Mouse (Mus musculus) lung, postnatal 14 days (tissue): ENCODE results near the gene Glyctk.

Experiments
- DNase-seq: peaks from one replicate; pipeline ENCODE4 v3.0.0; 2021

Gene Glyctk

GRCm38 (mm10) chr9:106144176-106144575 is 13.8 kb downstream of the Glyctk start:
- DNase-seq = no peak

GRCm38 (mm10) chr9:106141955-106142354 is 16.0 kb downstream of the Glyctk start:
- no peak for DNase-seq

GRCm38 (mm10) chr9:106139763-106140162 is 18.2 kb downstream of the Glyctk start:
- DNase-seq = peak; percentile 39

- no peak for DNase-seq
Measured at GRCm38 (mm10) chr9:106137671-106138216, 20.2 kb downstream of the Glyctk start.

GRCm38 (mm10) chr9:106130250-106130649 is 27.7 kb downstream of the Glyctk start:
- DNase-seq = no peak

- DNase-seq = no peak
Measured at GRCm38 (mm10) chr9:106129072-106129471, 28.9 kb downstream of the Glyctk start.

GRCm38 (mm10) chr9:106126786-106127251 is 31.1 kb downstream of the Glyctk start:
- DNase-seq = no peak

- peak; percentile 49 for DNase-seq
Measured at GRCm38 (mm10) chr9:106123599-106123998, 34.3 kb downstream of the Glyctk start.

GRCm38 (mm10) chr9:106119075-106119474 is 38.9 kb downstream of the Glyctk start:
- DNase-seq = no peak

- no peak for DNase-seq
Measured at GRCm38 (mm10) chr9:106115801-106116424, 42.0 kb downstream of the Glyctk start.

- DNase-seq = peak; percentile 80
Measured at GRCm38 (mm10) chr9:106112770-106113423, 45.0 kb downstream of the Glyctk start.

GRCm38 (mm10) chr9:106106241-106106640 is 51.7 kb downstream of the Glyctk start:
- DNase-seq = no peak

- no peak for DNase-seq
Measured at GRCm38 (mm10) chr9:106104401-106104800, 53.5 kb downstream of the Glyctk start.
